Mouse (Mus musculus): ENCODE data around the gene Atp2b2. TPM values are rescaled to one million over a fixed set of nuclear protein-coding genes. Genes with fewer than 3 reads are reported as not detected.
A peak's percentile ranks its signal among the peaks of the same experiment; 100 is the strongest.

Gene Atp2b2
- total and polyA plus RNA-seq, 3 experiments = 0.04 TPM; not detected in 2

DNA sequence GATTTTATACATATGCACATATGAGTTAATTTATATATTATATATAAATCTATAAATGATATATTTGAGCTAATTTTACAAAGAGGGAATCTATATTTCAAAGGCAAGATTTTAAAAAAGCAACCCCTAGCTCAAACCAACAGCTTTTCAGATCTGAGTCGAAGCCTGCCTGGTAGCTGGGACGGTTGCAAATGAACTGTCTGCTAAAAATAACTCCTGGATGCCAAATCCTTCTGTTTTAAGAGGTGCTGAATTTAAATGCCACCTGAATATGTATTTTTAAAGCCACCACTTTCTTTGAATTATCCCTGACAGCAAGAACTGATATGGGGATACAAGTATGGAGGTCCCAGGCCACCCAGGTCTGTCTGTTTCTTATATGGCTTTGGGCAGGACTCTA, 193.8 kb downstream of the Atp2b2 start:
- no peaks in the 10 kb centered on the region for H3K4me1 ChIP-seq (ENCODE audit: control insufficient read depth in 1 of 2, insufficient read depth in 2 of 2, low read length in 2 of 2)
- no peak for TF ChIP-seq USF2 (IDR thresholded peaks at IDR 0.05; ENCODE audit: borderline replicate concordance in 1 of 2, insufficient read depth in 1 of 2, low read depth in 1 of 2, low read length in 2 of 2)
- TF ChIP-seq GABPA (IDR thresholded peaks at IDR 0.05; ENCODE audit: low read depth, low read length) = no peak
- no peak for TF ChIP-seq TAL1 (IDR thresholded peaks at IDR 0.05; ENCODE audit: low read length)
- TF ChIP-seq POLR2AphosphoS5 (IDR thresholded peaks at IDR 0.05; ENCODE audit: borderline replicate concordance, low read depth, low read length) = no peak
- no peak for TF ChIP-seq POLR2AphosphoS2 (IDR thresholded peaks at IDR 0.05; ENCODE audit: low read length)
- TF ChIP-seq RAD21 (IDR thresholded peaks at IDR 0.05; ENCODE audit: low read depth, low read length) = no peak
- no peak for DNase-seq (ENCODE audit: low read depth, low spot score)
- H3K27me3 ChIP-seq (ENCODE audit: control insufficient read depth in 1 of 2, insufficient read depth in 2 of 2, low read length in 2 of 2) = no peaks in the 10 kb centered on the region
- no peaks in the 10 kb centered on the region for H3K79me2 ChIP-seq (ENCODE audit: control insufficient read depth, insufficient read depth, low read length, poor library complexity)
- H3K4me3 ChIP-seq (ENCODE audit: control insufficient read depth in 1 of 2, insufficient read depth in 1 of 2, low read depth in 2 of 2, low read length in 2 of 2) = no peak overlapping the region
- H3K27ac ChIP-seq (ENCODE audit: control insufficient read depth, low read depth, low read length) = no peak overlapping the region
- H3K9ac ChIP-seq (ENCODE audit: control insufficient read depth, low read depth, low read length, poor library complexity, severe bottlenecking) = no peak overlapping the region
- no peaks in the 10 kb centered on the region for H3K36me3 ChIP-seq (ENCODE audit: control insufficient read depth in 1 of 2, insufficient read depth in 2 of 2, low read length in 2 of 2)
- no peaks in the 10 kb centered on the region for H3K9me3 ChIP-seq (replicated peaks; ENCODE audit: insufficient read depth, low read length)

DNA sequence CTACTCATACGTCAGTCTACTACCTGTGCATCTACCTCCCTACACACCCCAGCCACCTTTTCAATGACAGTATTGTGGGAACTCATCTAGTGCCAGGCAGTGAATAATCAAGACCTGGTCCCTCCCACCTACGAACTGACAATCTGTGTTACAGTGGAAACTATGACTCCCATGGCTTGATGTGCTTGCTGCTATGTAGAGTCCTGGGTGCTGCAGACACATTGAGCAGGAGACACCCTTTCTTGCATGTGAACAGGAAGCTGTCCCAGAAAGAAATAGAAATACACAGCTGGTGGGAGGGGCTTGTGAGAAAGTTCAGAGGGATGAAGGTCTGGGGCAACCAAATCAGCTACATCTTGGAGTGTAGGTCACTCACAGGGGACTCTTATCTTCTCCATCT, 195.3 kb downstream of the Atp2b2 start:
- DNase-seq (ENCODE audit: low read depth, low spot score) = no peak
- no peaks in the 10 kb centered on the region for H3K27me3 ChIP-seq (ENCODE audit: control insufficient read depth in 1 of 2, insufficient read depth in 2 of 2, low read length in 2 of 2)
- H3K27ac ChIP-seq (ENCODE audit: control insufficient read depth, low read depth, low read length) = no peak overlapping the region
- no peak overlapping the region for H3K4me3 ChIP-seq (ENCODE audit: control insufficient read depth in 1 of 2, insufficient read depth in 1 of 2, low read depth in 2 of 2, low read length in 2 of 2)
- TF ChIP-seq POLR2AphosphoS5 (IDR thresholded peaks at IDR 0.05; ENCODE audit: borderline replicate concordance, low read depth, low read length) (no peak), SMC3 (IDR thresholded peaks at IDR 0.05; ENCODE audit: low read depth, low read length) (no peak), USF2 (IDR thresholded peaks at IDR 0.05; ENCODE audit: borderline replicate concordance in 1 of 2, insufficient read depth in 1 of 2, low read depth in 1 of 2, low read length in 2 of 2) (no peak)
- no peaks in the 10 kb centered on the region for H3K4me1 ChIP-seq (ENCODE audit: control insufficient read depth in 1 of 2, insufficient read depth in 2 of 2, low read length in 2 of 2)
- H3K79me2 ChIP-seq (ENCODE audit: control insufficient read depth, insufficient read depth, low read length, poor library complexity) = no peaks in the 10 kb centered on the region
- no peak overlapping the region for H3K9ac ChIP-seq (ENCODE audit: control insufficient read depth, low read depth, low read length, poor library complexity, severe bottlenecking)
- no peaks in the 10 kb centered on the region for H3K36me3 ChIP-seq (ENCODE audit: control insufficient read depth in 1 of 2, insufficient read depth in 2 of 2, low read length in 2 of 2)
- H3K9me3 ChIP-seq (replicated peaks; ENCODE audit: insufficient read depth, low read length) = no peaks in the 10 kb centered on the region

DNA sequence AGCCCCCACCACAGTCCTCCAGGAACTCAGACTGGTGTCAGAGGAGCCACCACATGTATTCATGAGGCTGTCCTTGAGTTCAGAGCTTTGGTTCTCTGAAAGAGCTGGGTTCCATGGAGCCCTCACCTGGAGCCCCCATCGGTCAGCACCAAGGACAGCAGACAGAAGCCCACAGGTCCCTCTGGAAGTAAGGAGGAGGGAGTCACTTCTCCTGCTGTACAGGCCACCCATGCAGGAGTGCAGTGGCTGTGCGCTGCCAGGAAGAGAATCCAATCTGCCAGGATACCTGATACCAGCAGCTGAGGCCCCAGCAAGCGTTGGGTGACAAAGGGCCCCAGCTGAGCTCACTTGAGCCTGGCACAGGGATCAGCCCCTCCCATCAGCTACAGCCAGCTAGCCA, 199.2 kb downstream of the Atp2b2 start:
- DNase-seq (ENCODE audit: low read depth, low spot score) = peak; percentile 8
- TF ChIP-seq NELFE (IDR thresholded peaks at IDR 0.05; ENCODE audit: low read depth, low read length) (no peak), ELF1 (IDR thresholded peaks at IDR 0.05; ENCODE audit: low read depth, low read length) (no peak), KAT2A (conservative IDR thresholded peaks at IDR 0.05; ENCODE audit: low read depth, low read length) (no peak), RCOR1 (IDR thresholded peaks at IDR 0.05; ENCODE audit: low read depth, low read length) (no peak), POLR2A (IDR thresholded peaks at IDR 0.05; ENCODE audit: control insufficient read depth in 1 of 2, insufficient read depth in 1 of 2, low read depth in 1 of 2, low read length in 2 of 2, poor library complexity in 1 of 2) (no peak), TBP (IDR thresholded peaks at IDR 0.05; ENCODE audit: low read depth, low read length) (no peak), UBTF (IDR thresholded peaks at IDR 0.05; ENCODE audit: borderline replicate concordance, insufficient read depth, low read depth, low read length) (no peak), SIN3A (IDR thresholded peaks at IDR 0.05; ENCODE audit: low read length) (no peak), TCF12 (IDR thresholded peaks at IDR 0.05; ENCODE audit: low read depth, low read length) (no peak), GABPA (IDR thresholded peaks at IDR 0.05; ENCODE audit: low read depth, low read length) (no peak)
- Histone ChIP-seq H3K9ac (ENCODE audit: control insufficient read depth, low read depth, low read length, poor library complexity, severe bottlenecking) (no peak overlapping the region), H3K4me3 (ENCODE audit: control insufficient read depth in 1 of 2, insufficient read depth in 1 of 2, low read depth in 2 of 2, low read length in 2 of 2) (no peak overlapping the region), H3K27ac (ENCODE audit: control insufficient read depth, low read depth, low read length) (no peak overlapping the region), H3K36me3 (ENCODE audit: control insufficient read depth in 1 of 2, insufficient read depth in 2 of 2, low read length in 2 of 2) (no peaks in the 10 kb centered on the region), H3K9me3 (replicated peaks; ENCODE audit: insufficient read depth, low read length) (no peaks in the 10 kb centered on the region), H3K27me3 (ENCODE audit: control insufficient read depth in 1 of 2, insufficient read depth in 2 of 2, low read length in 2 of 2) (no peaks in the 10 kb centered on the region), H3K4me1 (ENCODE audit: control insufficient read depth in 1 of 2, insufficient read depth in 2 of 2, low read length in 2 of 2) (no peaks in the 10 kb centered on the region), H3K79me2 (ENCODE audit: control insufficient read depth, insufficient read depth, low read length, poor library complexity) (no peaks in the 10 kb centered on the region)

All from MEL (cell line).